In genomic region chr1:171441466-171442412, GRCm38 (mm10) we compare ENCODE assay signal across 9 mouse cellular contexts. TPM values are rescaled to one million over a fixed set of nuclear protein-coding genes. Genes with fewer than 3 reads are reported as not detected.
DNase-seq lines count a peak whose midpoint lies in the region; ATAC-seq lines count a peak whose summit lies in the region.
"Had no signal": no experiment of that assay in that cellular context is flagged by ENCODE, and none has a peak within 500 bp of the region (broad histone marks: within the 10 kb centered on the region; RNA-seq: fewer than 3 reads in every experiment).

No protein-coding gene starts in this region.

- H3K4me1 ChIP-seq in forebrain, embryonic 15.5 days: peaks cover 10% of the 10 kb centered on the region
- H3K4me1 ChIP-seq in forebrain, embryonic 12.5 days: peaks cover 10% of the 10 kb centered on the region
- H3K4me1 ChIP-seq in kidney, embryonic 16.5 days (ENCODE audit: insufficient read depth, low read length): peaks cover 46% of the 10 kb centered on the region

- no peaks in the 10 kb centered on the region for H3K9me3 ChIP-seq in forebrain, embryonic 15.5 days
- H3K9me3 ChIP-seq in forebrain, embryonic 12.5 days: 0 out of 2 replicates have a peak, but pooled peaks cover 4% of the 10 kb centered on the region
- peaks cover 9% of the 10 kb centered on the region for H3K9me3 ChIP-seq in kidney, embryonic 16.5 days (ENCODE audit: low read length)

- H3K27ac ChIP-seq in forebrain, embryonic 15.5 days (replicated peaks): 0 out of 2 replicates have a peak overlapping the region, but pooled peaks have one; percentile 6
- H3K27ac ChIP-seq in forebrain, embryonic 12.5 days: no peak overlapping the region
- peak overlapping the region; percentile 89 for H3K27ac ChIP-seq in kidney, embryonic 16.5 days (ENCODE audit: low read length)
- H3K27ac ChIP-seq: embryonic facial prominence, embryonic 12.5 days had no signal

- H3K4me2 ChIP-seq in forebrain, embryonic 15.5 days (replicated peaks): no peak overlapping the region
- no peak overlapping the region for H3K4me2 ChIP-seq in forebrain, embryonic 12.5 days
- peak overlapping the region; percentile 77 for H3K4me2 ChIP-seq in kidney, embryonic 16.5 days (replicated peaks; ENCODE audit: low read depth, low read length)
- H3K4me2 ChIP-seq: embryonic facial prominence, embryonic 12.5 days had no signal

- H3K36me3 ChIP-seq in forebrain, embryonic 15.5 days: no peaks in the 10 kb centered on the region
- no peaks in the 10 kb centered on the region for H3K36me3 ChIP-seq in forebrain, embryonic 12.5 days (replicated peaks)
- H3K36me3 ChIP-seq in kidney, embryonic 16.5 days (ENCODE audit: insufficient read depth, low read length): peaks cover 16% of the 10 kb centered on the region; the same call in 1 of the 2 replicates
- H3K36me3 ChIP-seq: embryonic facial prominence, embryonic 12.5 days had no signal

- no peak for ATAC-seq in forebrain, embryonic 15.5 days (replicated peaks)
- ATAC-seq in forebrain, embryonic 12.5 days (ENCODE audit: low FRiP score): no peak
- 0 out of 2 replicates have a peak, but pooled peaks have one; percentile 6 for ATAC-seq in kidney, embryonic 16.5 days (ENCODE audit: low FRiP score, low TSS enrichment)

- H3K4me3 ChIP-seq in forebrain, embryonic 15.5 days: no peak overlapping the region
- no peak overlapping the region for H3K4me3 ChIP-seq in forebrain, embryonic 12.5 days (replicated peaks)
- peak overlapping the region; percentile 32 for H3K4me3 ChIP-seq in kidney, embryonic 16.5 days (ENCODE audit: low read length)
- H3K4me3 ChIP-seq: embryonic facial prominence, embryonic 12.5 days had no signal

- no peak overlapping the region for H3K9ac ChIP-seq in forebrain, embryonic 15.5 days (replicated peaks)
- no peak overlapping the region for H3K9ac ChIP-seq in forebrain, embryonic 12.5 days
- peak overlapping the region; percentile 55; the same call in 1 of the 2 replicates for H3K9ac ChIP-seq in kidney, embryonic 16.5 days (replicated peaks; ENCODE audit: low read length)
- H3K9ac ChIP-seq: embryonic facial prominence, embryonic 12.5 days had no signal

- peaks cover 28% of the 10 kb centered on the region; the same call in 1 of the 2 replicates for H3K27me3 ChIP-seq in forebrain, embryonic 15.5 days
- peaks cover 38% of the 10 kb centered on the region for H3K27me3 ChIP-seq in forebrain, embryonic 12.5 days
- no peaks in the 10 kb centered on the region for H3K27me3 ChIP-seq in kidney, embryonic 16.5 days (ENCODE audit: insufficient read depth, low read length)

- WGBS in forebrain, embryonic 15.5 days: 72% methylated on average over 7 of the region's 7 CpGs
- WGBS in forebrain, embryonic 12.5 days: 65% methylated on average over 7 of the region's 7 CpGs
- 42% methylated on average over 7 of the region's 7 CpGs for WGBS in kidney, embryonic 16.5 days

- peak; percentile 52 for DNase-seq in R1 (ENCODE audit: low read depth, low spot score)
- peak; percentile 56 for DNase-seq in lung, postnatal 36 days
- DNase-seq in right cerebral cortex, postnatal 14 days: no peak
- no peak for DNase-seq in gastrocnemius, postnatal 10 days
- no peak for DNase-seq in cerebellum, adult 11-12 months

RNA-seq across cellular contexts. Expression of gene F11r, which starts 4.4 kb away (rescaled TPM):
- polyA plus RNA-seq in forebrain, embryonic 15.5 days (2015; fragmentation: Nextera tagmentation; extraction: Ambion mirVana): 9.6 and 10.1 TPM in 2 replicates
- 11.1 and 11.4 TPM in 2 replicates for polyA plus RNA-seq in forebrain, embryonic 12.5 days (2016; fragmentation: Nextera tagmentation; extraction: Ambion mirVana)
- polyA plus RNA-seq in kidney, embryonic 16.5 days (2015; fragmentation: Nextera tagmentation; extraction: Ambion mirVana): 156 and 167 TPM in 2 replicates
- total RNA-seq in gastrocnemius, postnatal 10 days (2021): 10 to 100 TPM; 13.9 to 15.0 TPM

RNA-seq across cellular contexts. Expression of gene Tstd1, which starts 23.1 kb away (rescaled TPM):
- 12.3 and 13.0 TPM in 2 replicates for polyA plus RNA-seq in forebrain, embryonic 15.5 days (2015; fragmentation: Nextera tagmentation; extraction: Ambion mirVana)
- 9.0 and 11.0 TPM in 2 replicates for polyA plus RNA-seq in forebrain, embryonic 12.5 days (2016; fragmentation: Nextera tagmentation; extraction: Ambion mirVana)
- 6.6 and 7.0 TPM in 2 replicates for polyA plus RNA-seq in kidney, embryonic 16.5 days (2015; fragmentation: Nextera tagmentation; extraction: Ambion mirVana)
- under 1 TPM; 0.82 to 0.90 TPM for total RNA-seq in gastrocnemius, postnatal 10 days (2021)

RNA-seq across cellular contexts. Expression of gene Usf1, which starts 30.6 kb away (rescaled TPM):
- polyA plus RNA-seq in forebrain, embryonic 15.5 days (2015; fragmentation: Nextera tagmentation; extraction: Ambion mirVana): 229 and 235 TPM in 2 replicates
- polyA plus RNA-seq in forebrain, embryonic 12.5 days (2016; fragmentation: Nextera tagmentation; extraction: Ambion mirVana): 175 and 190 TPM in 2 replicates
- 84.8 and 90.9 TPM in 2 replicates for polyA plus RNA-seq in kidney, embryonic 16.5 days (2015; fragmentation: Nextera tagmentation; extraction: Ambion mirVana)
- total RNA-seq in gastrocnemius, postnatal 10 days (2021): 10 to 100 TPM; 31.5 to 32.4 TPM

RNA-seq across cellular contexts. Expression of gene Arhgap30, which starts 53.0 kb away (rescaled TPM):
- 0.61 and 0.71 TPM in 2 replicates for polyA plus RNA-seq in forebrain, embryonic 15.5 days (2015; fragmentation: Nextera tagmentation; extraction: Ambion mirVana)
- polyA plus RNA-seq in forebrain, embryonic 12.5 days (2016; fragmentation: Nextera tagmentation; extraction: Ambion mirVana): 0.69 and 0.75 TPM in 2 replicates
- 1.1 and 1.6 TPM in 2 replicates for polyA plus RNA-seq in kidney, embryonic 16.5 days (2015; fragmentation: Nextera tagmentation; extraction: Ambion mirVana)
- 1 to 10 TPM; 1.7 to 2.3 TPM for total RNA-seq in gastrocnemius, postnatal 10 days (2021)

Comparison
In these comparisons a context has a peak if more than half of its experiments do, and no peak if none do; other contexts are left out.
1. DNase-seq: peak in R1 (single experiment) and lung, postnatal 36 days (single experiment); none in right cerebral cortex, postnatal 14 days (single experiment), gastrocnemius, postnatal 10 days (single experiment) and cerebellum, adult 11-12 months (single experiment).
2. RNA of gene F11r, which starts 4.4 kb away (polyA plus RNA-seq): 156 to 167 TPM in kidney, embryonic 16.5 days; 11.1 to 11.4 TPM in forebrain, embryonic 12.5 days and 9.6 to 10.1 TPM in forebrain, embryonic 15.5 days; every median in the first group is over 10 times any median in the second.